Mouse (Mus musculus) cortical plate, adult 2 months (tissue): ENCODE data around the gene Dmgdh.

Experiments
- CTCF ChIP-seq: fragments of 200-500 bp; IDR thresholded peaks from 2 replicates; pipeline ENCODE4 v1.5.1; 2011; ENCODE audit warnings: mild to moderate bottlenecking, control low read depth, low read length; ENCODE audit not compliant: insufficient read depth; ENCODE audit errors: extremely low read depth
- POLR2A ChIP-seq: fragments of 200-500 bp; IDR thresholded peaks from 2 replicates; pipeline ENCODE4 v1.6.1; 2011; ENCODE audit warnings: mild to moderate bottlenecking, low read length, control low read depth; ENCODE audit not compliant: insufficient read depth; ENCODE audit errors: extremely low read depth

- TF ChIP-seq POLR2A (no peak), CTCF (no peak)
These were observed 20.9 kb upstream of the Dmgdh start for GRCm38 (mm10) chr13:93653382-93653781.
